Mouse (Mus musculus): Measurements from ENCODE around the gene Kcnb1. TPM values are rescaled to one million over a fixed set of nuclear protein-coding genes. Genes with fewer than 3 reads are reported as not detected.

The Kcnb1 gene
- 1.1 and 1.7 TPM in 2 replicates for polyA plus RNA-seq (2015; fragmentation: Nextera tagmentation; extraction: Ambion mirVana)

- Histone ChIP-seq H3K9ac (peak within 1 kb of the TSS; percentile 36; the same call in 1 of the 2 replicates), H3K36me3 (no peaks in the 10 kb centered on the region), H3K9me3 (no peaks in the 10 kb centered on the region), H3K27ac (peak within 1 kb of the TSS; percentile 62; the same call in 1 of the 2 replicates), H3K4me1 (replicated peaks) (peaks cover 19% of the 10 kb centered on the region), H3K27me3 (replicated peaks) (peaks cover 49% of the 10 kb centered on the region), H3K4me3 (replicated peaks) (peak within 1 kb of the TSS; percentile 52), H3K4me2 (replicated peaks) (peak within 1 kb of the TSS; percentile 90)
- WGBS = under 1% methylated on average over 40 of the region's 41 CpGs
- ATAC-seq = peak; percentile 68
Observed at GRCm38 (mm10) chr2:167190076-167190399, at the start of gene Kcnb1. TSS of gene Kcnb1 (minus strand) at chr2:167190155.

- WGBS = 18% methylated on average over 12 of the region's 12 CpGs
- H3K9ac ChIP-seq = no peak overlapping the region
Observed at GRCm38 (mm10) chr2:167239262-167239661, 49.3 kb upstream of the Kcnb1 start.

GRCm38 (mm10) chr2:167237224-167237623, 47.3 kb upstream of the Kcnb1 start:
- Histone ChIP-seq H3K9me3 (no peaks in the 10 kb centered on the region), H3K27me3 (replicated peaks) (no peaks in the 10 kb centered on the region; the same call in 1 of the 2 replicates), H3K36me3 (no peaks in the 10 kb centered on the region), H3K27ac (no peak overlapping the region), H3K4me1 (replicated peaks) (peaks cover 19% of the 10 kb centered on the region), H3K9ac (no peak overlapping the region), H3K4me3 (replicated peaks) (no peak overlapping the region), H3K4me2 (replicated peaks) (no peak overlapping the region)
- ATAC-seq = no peak
- WGBS = 79% methylated on average over 9 of the region's 9 CpGs

More at GRCm38 (mm10) chr2:167239262-167239661, 49.3 kb upstream of the Kcnb1 start:
- Histone ChIP-seq H3K36me3 (no peaks in the 10 kb centered on the region), H3K4me3 (replicated peaks) (peak overlapping the region; percentile 50), H3K9me3 (no peaks in the 10 kb centered on the region), H3K4me2 (replicated peaks) (peak overlapping the region; percentile 88), H3K27me3 (replicated peaks) (no peaks in the 10 kb centered on the region; the same call in 1 of the 2 replicates), H3K27ac (peak overlapping the region; percentile 1; the same call in 1 of the 2 replicates), H3K4me1 (replicated peaks) (peaks cover 12% of the 10 kb centered on the region)
- peak; percentile 58; the same call in 1 of the 2 replicates for ATAC-seq

- no peak overlapping the region for H3K4me2 ChIP-seq (replicated peaks)
- WGBS = 97% methylated on average over 4 of the region's 4 CpGs
- no peak for ATAC-seq
Observed at GRCm38 (mm10) chr2:167236174-167236573, 46.2 kb upstream of the Kcnb1 start.

GRCm38 (mm10) chr2:167235338-167236018, 45.5 kb upstream of the Kcnb1 start:
- H3K36me3 ChIP-seq = no peaks in the 10 kb centered on the region
- H3K27me3 ChIP-seq (replicated peaks) = no peaks in the 10 kb centered on the region; the same call in 1 of the 2 replicates
- H3K4me2 ChIP-seq (replicated peaks) = no peak overlapping the region
- H3K4me1 ChIP-seq (replicated peaks) = peaks cover 18% of the 10 kb centered on the region
- WGBS = 73% methylated on average over 17 of the region's 17 CpGs
- no peak for ATAC-seq
- H3K9ac ChIP-seq = no peak overlapping the region
- H3K27ac ChIP-seq = no peak overlapping the region
- H3K4me3 ChIP-seq (replicated peaks) = no peak overlapping the region
- no peaks in the 10 kb centered on the region for H3K9me3 ChIP-seq

More at GRCm38 (mm10) chr2:167236174-167236573, 46.2 kb upstream of the Kcnb1 start:
- no peaks in the 10 kb centered on the region for H3K9me3 ChIP-seq
- no peaks in the 10 kb centered on the region for H3K36me3 ChIP-seq
- H3K4me3 ChIP-seq (replicated peaks) = no peak overlapping the region
- H3K9ac ChIP-seq = no peak overlapping the region
- H3K27me3 ChIP-seq (replicated peaks) = no peaks in the 10 kb centered on the region; the same call in 1 of the 2 replicates
- peaks cover 21% of the 10 kb centered on the region for H3K4me1 ChIP-seq (replicated peaks)
- no peak overlapping the region for H3K27ac ChIP-seq

GRCm38 (mm10) chr2:167233771-167234170, 43.8 kb upstream of the Kcnb1 start:
- Histone ChIP-seq H3K9me3 (no peaks in the 10 kb centered on the region), H3K27me3 (replicated peaks) (no peaks in the 10 kb centered on the region), H3K27ac (no peak overlapping the region), H3K4me1 (replicated peaks) (peaks cover 13% of the 10 kb centered on the region), H3K9ac (no peak overlapping the region), H3K36me3 (no peaks in the 10 kb centered on the region), H3K4me2 (replicated peaks) (0 out of 2 replicates have a peak overlapping the region, but pooled peaks have one; percentile 6), H3K4me3 (replicated peaks) (no peak overlapping the region)
- ATAC-seq = no peak
- 36% methylated on average over 14 of the region's 14 CpGs for WGBS

GRCm38 (mm10) chr2:167233009-167233335, 43.0 kb upstream of the Kcnb1 start:
- no peak overlapping the region for H3K9ac ChIP-seq
- no peaks in the 10 kb centered on the region for H3K27me3 ChIP-seq (replicated peaks)
- no peak for ATAC-seq
- H3K4me1 ChIP-seq (replicated peaks) = peaks cover 9% of the 10 kb centered on the region
- WGBS = 71% methylated on average over 5 of the region's 5 CpGs
- H3K27ac ChIP-seq = no peak overlapping the region
- H3K9me3 ChIP-seq = no peaks in the 10 kb centered on the region
- H3K4me3 ChIP-seq (replicated peaks) = no peak overlapping the region
- no peaks in the 10 kb centered on the region for H3K36me3 ChIP-seq
- no peak overlapping the region for H3K4me2 ChIP-seq (replicated peaks)

- 55% methylated on average over 14 of the region's 14 CpGs for WGBS
- Histone ChIP-seq H3K4me1 (replicated peaks) (peaks cover 9% of the 10 kb centered on the region), H3K27me3 (replicated peaks) (no peaks in the 10 kb centered on the region), H3K4me2 (replicated peaks) (no peak overlapping the region), H3K9ac (no peak overlapping the region; the same call in 1 of the 2 replicates), H3K36me3 (no peaks in the 10 kb centered on the region), H3K4me3 (replicated peaks) (no peak overlapping the region), H3K27ac (no peak overlapping the region), H3K9me3 (no peaks in the 10 kb centered on the region)
- ATAC-seq = no peak
Observed at GRCm38 (mm10) chr2:167232132-167233008, 42.4 kb upstream of the Kcnb1 start.

GRCm38 (mm10) chr2:167230554-167230953, 40.6 kb upstream of the Kcnb1 start:
- H3K27me3 ChIP-seq (replicated peaks) = no peaks in the 10 kb centered on the region
- no peak overlapping the region for H3K9ac ChIP-seq
- 12% methylated on average over 15 of the region's 15 CpGs for WGBS
- H3K4me3 ChIP-seq (replicated peaks) = no peak overlapping the region
- H3K9me3 ChIP-seq = no peaks in the 10 kb centered on the region
- ATAC-seq = 0 out of 2 replicates have a peak, but pooled peaks have one; percentile 49
- no peak overlapping the region for H3K27ac ChIP-seq
- no peaks in the 10 kb centered on the region for H3K36me3 ChIP-seq
- H3K4me2 ChIP-seq (replicated peaks) = peak overlapping the region; percentile 43
- peaks cover 9% of the 10 kb centered on the region for H3K4me1 ChIP-seq (replicated peaks)

- H3K9me3 ChIP-seq = no peaks in the 10 kb centered on the region
- H3K4me3 ChIP-seq (replicated peaks) = no peak overlapping the region
- ATAC-seq = no peak
- no peak overlapping the region for H3K4me2 ChIP-seq (replicated peaks)
- H3K27me3 ChIP-seq (replicated peaks) = no peaks in the 10 kb centered on the region
- no peak overlapping the region for H3K27ac ChIP-seq
- 69% methylated on average over 7 of the region's 7 CpGs for WGBS
- no peaks in the 10 kb centered on the region for H3K4me1 ChIP-seq (replicated peaks)
- H3K9ac ChIP-seq = no peak overlapping the region
- no peaks in the 10 kb centered on the region for H3K36me3 ChIP-seq
Observed at GRCm38 (mm10) chr2:167224937-167225336, 35.0 kb upstream of the Kcnb1 start.

GRCm38 (mm10) chr2:167224194-167224593, 34.2 kb upstream of the Kcnb1 start:
- Histone ChIP-seq H3K4me3 (replicated peaks) (no peak overlapping the region), H3K9ac (no peak overlapping the region), H3K9me3 (no peaks in the 10 kb centered on the region), H3K36me3 (no peaks in the 10 kb centered on the region), H3K27ac (no peak overlapping the region), H3K4me1 (replicated peaks) (no peaks in the 10 kb centered on the region), H3K4me2 (replicated peaks) (no peak overlapping the region), H3K27me3 (replicated peaks) (no peaks in the 10 kb centered on the region)
- no peak for ATAC-seq
- WGBS = 89% methylated on average over 6 of the region's 6 CpGs

GRCm38 (mm10) chr2:167222152-167222551, 32.2 kb upstream of the Kcnb1 start:
- ATAC-seq = peak; percentile 59
- Histone ChIP-seq H3K4me1 (replicated peaks) (no peaks in the 10 kb centered on the region), H3K27ac (no peak overlapping the region), H3K36me3 (no peaks in the 10 kb centered on the region), H3K9me3 (no peaks in the 10 kb centered on the region), H3K9ac (no peak overlapping the region), H3K27me3 (replicated peaks) (no peaks in the 10 kb centered on the region), H3K4me3 (replicated peaks) (no peak overlapping the region), H3K4me2 (replicated peaks) (no peak overlapping the region)
- WGBS = 23% methylated on average over 7 of the region's 7 CpGs
